Mouse (Mus musculus) small intestine, adult 2 months (tissue): ENCODE data around the gene Tmpo. TPM values are rescaled to one million over a fixed set of nuclear protein-coding genes. Genes with fewer than 3 reads are reported as not detected.
A peak's percentile ranks its signal among the peaks of the same experiment; 100 is the strongest.

ENCODE experiments used
- H3K27ac ChIP-seq: fragments of 200-500 bp; 2 replicates; pipeline ENCODE4 v1.5.1; 2012; ENCODE audit warnings: low read depth, low read length, control low read depth, inconsistent platforms; ENCODE audit not compliant: insufficient read depth
- H3K27me3 ChIP-seq: fragments of 200-500 bp; 2 replicates; pipeline ENCODE4 v1.6.1; 2012; ENCODE audit warnings: mild to moderate bottlenecking, moderate library complexity, low read length, inconsistent platforms; ENCODE audit not compliant: control insufficient read depth, insufficient read depth
- H3K36me3 ChIP-seq: fragments of 200-500 bp; 2 replicates; pipeline ENCODE4 v1.6.1; 2012; ENCODE audit warnings: mild to moderate bottlenecking, low read length, control low read depth, inconsistent platforms; ENCODE audit not compliant: control insufficient read depth, insufficient read depth
- H3K4me1 ChIP-seq: fragments of 200-500 bp; 2 replicates; pipeline ENCODE4 v1.6.1; 2012; ENCODE audit warnings: low read length, inconsistent platforms, mixed read lengths; ENCODE audit not compliant: control insufficient read depth, insufficient read depth, insufficient read length
- H3K4me3 ChIP-seq: fragments of 200-500 bp; 2 replicates; pipeline ENCODE4 v1.5.1; 2012; ENCODE audit warnings: low read depth, mild to moderate bottlenecking, control low read depth, inconsistent platforms, low read length, moderate library complexity
- CTCF ChIP-seq: fragments of 200-500 bp; IDR thresholded peaks from 2 replicates; pipeline ENCODE4 v1.5.1; 2012; ENCODE audit warnings: low read depth, mild to moderate bottlenecking, control low read depth, inconsistent platforms, low read length, moderate library complexity, mixed read lengths; ENCODE audit not compliant: insufficient replicate concordance, insufficient read length; ENCODE audit errors: extremely low read depth
- POLR2A ChIP-seq: fragments of 200-500 bp; IDR thresholded peaks from 2 replicates; pipeline ENCODE4 v1.6.1; 2012; ENCODE audit warnings: low read depth, mild to moderate bottlenecking, control low read depth, inconsistent platforms, low read length, moderate library complexity
- WGBS: fragments of 180-500 bp; shearing (Covaris S2); methylation state at CpG from one replicate; pipeline ENCODE4 v1.1.7; 2018; 5-methylcytosine and 5-hydroxymethylcytosine counted together
- polyA plus RNA-seq: library from polyadenylated mRNA; depleted of rRNA; stranded (reverse); fragments of >200 nt; gene quantifications from 2 replicates; pipeline ENCODE4 v1.2.3, GENCODE M21; 2012

Tmpo gene
- polyA plus RNA-seq, 1 experiment = 29.0 TPM

GRCm38 (mm10) chr10:91126618-91127355 lies 54.3 kb downstream of the Tmpo start:
- peak overlapping the region; percentile 86 for H3K27ac ChIP-seq

DNA sequence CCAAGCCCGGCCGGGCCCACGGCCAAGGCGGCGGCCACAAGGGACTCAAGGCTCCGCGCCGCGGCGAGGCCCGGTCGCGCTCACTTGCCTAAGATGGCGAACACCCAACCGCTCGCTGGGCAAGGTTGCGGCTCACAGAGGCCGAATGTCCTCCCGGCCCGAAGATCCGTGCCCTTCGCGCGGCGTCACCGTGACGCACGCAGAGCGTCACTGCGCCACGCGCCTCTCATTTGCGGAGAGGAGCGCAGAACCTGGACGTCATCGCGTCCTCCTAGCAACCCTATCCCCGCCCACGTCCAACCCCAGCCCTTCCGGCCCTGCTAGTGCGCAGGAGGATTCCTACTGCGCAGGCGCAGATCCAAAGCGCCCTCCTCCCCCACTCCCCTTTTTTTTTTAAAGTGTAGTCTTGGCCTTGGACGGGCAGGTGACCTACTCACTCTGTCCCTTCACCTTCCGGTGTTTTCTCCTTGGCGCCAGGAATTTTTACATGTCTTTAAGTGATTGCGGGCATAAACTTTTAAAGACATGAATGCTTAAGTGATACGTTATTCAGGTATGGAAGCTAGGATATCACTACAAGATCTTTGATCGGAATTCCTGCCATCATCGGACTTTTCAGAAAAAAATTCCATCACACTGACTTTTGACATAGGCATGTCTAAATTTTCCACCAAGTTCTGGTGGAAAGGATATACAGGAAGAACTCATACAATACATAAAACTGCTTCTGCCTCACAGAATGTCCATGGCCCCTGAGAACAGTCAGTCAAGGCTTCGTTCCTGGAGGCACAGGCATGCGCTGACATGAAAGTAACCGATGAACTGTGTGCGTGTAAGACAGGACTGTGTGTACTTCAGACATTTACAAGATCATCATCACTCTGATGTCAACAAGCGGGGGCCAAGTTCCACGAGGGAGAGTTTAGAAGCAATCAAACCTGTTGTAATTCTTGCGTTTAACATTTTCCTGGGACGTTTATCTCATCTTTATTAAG lies 57.0 kb downstream of the Tmpo start, which contains the start of gene Slc25a3:
Slc25a3 (minus strand) TSS at position 232 of the 995 bp plus-strand sequence.
- 3% methylated on average over 59 of the region's 59 CpGs for WGBS
- H3K4me1 ChIP-seq = peaks cover 6% of the 10 kb centered on the region; the same call in 1 of the 2 replicates
- no peaks in the 10 kb centered on the region for H3K27me3 ChIP-seq
- peak within 1 kb of the TSS; percentile 92 for H3K27ac ChIP-seq
- TF ChIP-seq POLR2A = peak; percentile 98
- no peak for TF ChIP-seq CTCF
- peak within 1 kb of the TSS; percentile 79 for H3K4me3 ChIP-seq
- peaks cover 25% of the 10 kb centered on the region for H3K36me3 ChIP-seq

More at GRCm38 (mm10) chr10:91126618-91127355, 54.3 kb downstream of the Tmpo start:
- 75% methylated on average over 10 of the region's 10 CpGs for WGBS
- no peaks in the 10 kb centered on the region for H3K27me3 ChIP-seq
- peaks cover 7% of the 10 kb centered on the region; the same call in 1 of the 2 replicates for H3K4me1 ChIP-seq
- H3K4me3 ChIP-seq = no peak overlapping the region
- TF ChIP-seq CTCF = no peak
- no peak for TF ChIP-seq POLR2A
- peaks cover 4% of the 10 kb centered on the region for H3K36me3 ChIP-seq

GRCm38 (mm10) chr10:91123281-91123827 lies 57.8 kb downstream of the Tmpo start:
- H3K4me3 ChIP-seq = peak overlapping the region; percentile 79
- WGBS = under 1% methylated on average over 43 of the region's 44 CpGs
- peak; percentile 47; the same call in 1 of the 2 replicates for TF ChIP-seq POLR2A
- TF ChIP-seq CTCF = no peak
- H3K27me3 ChIP-seq = no peaks in the 10 kb centered on the region
- H3K4me1 ChIP-seq = peaks cover 6% of the 10 kb centered on the region; the same call in 1 of the 2 replicates
- H3K27ac ChIP-seq = peak overlapping the region; percentile 92
- peaks cover 30% of the 10 kb centered on the region for H3K36me3 ChIP-seq

DNA sequence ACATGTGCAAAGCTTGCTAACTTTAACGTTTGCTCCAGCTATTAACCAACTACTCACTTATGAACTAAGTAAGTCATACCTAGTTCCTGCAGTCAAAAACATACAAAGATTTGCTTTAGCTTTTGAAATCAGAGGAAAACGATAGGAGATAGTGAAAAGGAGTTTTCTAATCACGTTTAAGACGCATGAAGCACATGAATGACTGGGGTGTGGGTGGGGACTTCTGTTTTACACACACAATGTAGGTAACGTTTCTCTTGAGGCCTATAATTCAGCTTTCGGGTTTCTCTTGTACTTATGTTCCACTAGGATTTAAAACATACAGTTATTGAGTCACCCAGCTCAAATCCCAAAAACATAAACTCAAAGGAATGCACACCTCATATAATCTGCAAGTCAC lies 58.5 kb downstream of the Tmpo start:
- 6% methylated on average over 6 of the region's 6 CpGs for WGBS
- no peak overlapping the region for H3K4me3 ChIP-seq
- no peak for TF ChIP-seq CTCF
- no peak for TF ChIP-seq POLR2A
- no peak overlapping the region for H3K27ac ChIP-seq
- H3K36me3 ChIP-seq = peaks cover 37% of the 10 kb centered on the region
- H3K27me3 ChIP-seq = no peaks in the 10 kb centered on the region
- peaks cover 4% of the 10 kb centered on the region; the same call in 1 of the 2 replicates for H3K4me1 ChIP-seq

GRCm38 (mm10) chr10:91116958-91117357 lies 64.2 kb downstream of the Tmpo start:
- Histone ChIP-seq H3K4me1 (no peaks in the 10 kb centered on the region), H3K36me3 (peaks cover 70% of the 10 kb centered on the region), H3K4me3 (no peak overlapping the region), H3K27ac (no peak overlapping the region), H3K27me3 (no peaks in the 10 kb centered on the region)
- TF ChIP-seq CTCF (no peak), POLR2A (no peak)
- WGBS = 91% methylated on average over 12 of the region's 12 CpGs

GRCm38 (mm10) chr10:91109841-91110240 lies 71.3 kb downstream of the Tmpo start:
- TF ChIP-seq POLR2A (no peak), CTCF (no peak)
- Histone ChIP-seq H3K4me3 (no peak overlapping the region), H3K4me1 (no peaks in the 10 kb centered on the region), H3K27me3 (no peaks in the 10 kb centered on the region), H3K27ac (no peak overlapping the region), H3K36me3 (peaks cover 16% of the 10 kb centered on the region)
- 73% methylated on average over 4 of the region's 4 CpGs for WGBS
